Mouse (Mus musculus) bone marrow macrophage, adult 2 months (primary cell): ENCODE measurements at regions not wholly inside any gene's neighbourhood (a gene's known extent, or its start where the extent isn't known, plus 50 kb on each side); places are given as distances from the start of the nearest gene placed in this dataset.

Experiments
- CTCF ChIP-seq: IDR thresholded peaks from 2 replicates; pipeline ENCODE4 v1.5.1; 2012; ENCODE audit warnings: low read depth, mild to moderate bottlenecking, low read length, moderate library complexity
- POLR2A ChIP-seq: IDR thresholded peaks from 2 replicates; pipeline ENCODE4 v1.6.1; 2012; ENCODE audit warnings: mild to moderate bottlenecking, low read depth, low read length, borderline replicate concordance

- TF ChIP-seq CTCF (no peak), POLR2A (no peak)
Measured at GRCm38 (mm10) chr12:56440068-56440847, 94.6 kb upstream of the Mbip start.
